Mouse (Mus musculus): ENCODE measurements at regions not wholly inside any gene's neighbourhood (a gene's known extent, or its start where the extent isn't known, plus 50 kb on each side); places are given as distances from the start of the nearest gene placed in this dataset.

- H3K36me3 ChIP-seq, result no peaks in the 10 kb centered on the region
- H3K4me3 ChIP-seq (replicated peaks), result no peak overlapping the region
Observed at GRCm38 (mm10) chr6:93478521-93478920, 535.2 kb upstream of the Adamts9 start.

DNA sequence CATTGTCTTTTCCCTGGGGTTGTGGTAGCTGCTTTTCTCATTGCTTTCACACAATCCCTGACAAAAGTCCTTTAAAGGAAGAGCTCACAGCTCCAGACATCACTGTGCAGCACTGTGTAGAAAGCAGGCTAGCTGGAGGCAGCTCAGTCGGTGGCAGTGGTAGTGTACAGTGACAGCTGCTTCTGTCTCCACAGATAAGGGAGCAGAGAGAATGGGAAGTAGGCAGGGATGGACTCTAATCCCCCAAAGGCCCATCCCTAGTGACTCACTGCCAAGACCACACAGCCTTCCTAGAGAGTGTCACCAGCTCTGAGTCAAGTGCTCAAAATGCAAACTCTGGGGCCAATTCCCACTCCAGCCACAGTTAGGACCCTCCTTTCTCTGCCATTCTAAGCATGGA, 531.7 kb upstream of the Adamts9 start:
- Histone ChIP-seq H3K4me3 (replicated peaks) (no peak overlapping the region), H3K9me3 (no peaks in the 10 kb centered on the region), H3K4me2 (replicated peaks) (no peak overlapping the region), H3K27me3 (no peaks in the 10 kb centered on the region), H3K36me3 (no peaks in the 10 kb centered on the region), H3K27ac (no peak overlapping the region), H3K4me1 (replicated peaks) (peaks cover 11% of the 10 kb centered on the region; the same call in 1 of the 2 replicates), H3K9ac (replicated peaks) (no peak overlapping the region)
- ATAC-seq, result no peak
- 13% methylated on average over 1 of the region's 1 CpGs for WGBS

More at GRCm38 (mm10) chr6:93478521-93478920, 535.2 kb upstream of the Adamts9 start:
- H3K4me1 ChIP-seq (replicated peaks), result peaks cover 6% of the 10 kb centered on the region; the same call in 1 of the 2 replicates
- H3K27ac ChIP-seq, result no peak overlapping the region
- H3K27me3 ChIP-seq, result no peaks in the 10 kb centered on the region
- H3K9ac ChIP-seq (replicated peaks), result no peak overlapping the region
- 67% methylated on average over 2 of the region's 2 CpGs for WGBS
- H3K9me3 ChIP-seq, result no peaks in the 10 kb centered on the region
- no peak for ATAC-seq
- H3K4me2 ChIP-seq (replicated peaks), result no peak overlapping the region

DNA sequence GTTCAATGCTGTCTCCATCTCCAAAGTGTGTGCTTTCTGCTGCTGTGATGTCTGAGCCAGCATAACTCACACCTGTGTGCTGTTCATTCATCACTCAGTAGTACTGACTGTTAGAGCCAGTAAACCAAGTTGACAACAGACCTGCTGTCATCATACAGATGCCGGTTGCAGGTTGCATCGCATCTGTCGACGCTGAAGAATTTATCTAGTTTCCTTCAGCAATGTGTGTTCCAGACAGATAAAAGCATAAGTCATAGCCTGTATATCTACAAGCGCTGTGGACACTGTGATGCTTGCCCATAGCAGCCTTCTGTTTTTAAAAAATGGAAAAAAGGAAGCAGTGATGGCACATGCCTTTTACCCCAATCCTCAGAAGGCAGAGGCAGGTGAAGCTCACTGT, 524.6 kb upstream of the Adamts9 start:
- H3K27ac ChIP-seq, result no peak overlapping the region
- no peaks in the 10 kb centered on the region for H3K36me3 ChIP-seq
- H3K9ac ChIP-seq (replicated peaks), result no peak overlapping the region
- 0 out of 2 replicates have a peak, but pooled peaks cover 5% of the 10 kb centered on the region for H3K4me1 ChIP-seq (replicated peaks)
- no peak overlapping the region for H3K4me2 ChIP-seq (replicated peaks)
- no peak overlapping the region for H3K4me3 ChIP-seq (replicated peaks)
- ATAC-seq, result no peak
- WGBS, result 95% methylated on average over 5 of the region's 5 CpGs
- no peaks in the 10 kb centered on the region for H3K9me3 ChIP-seq
- no peaks in the 10 kb centered on the region for H3K27me3 ChIP-seq

- no peak overlapping the region for H3K9ac ChIP-seq (replicated peaks)
- ATAC-seq, result no peak
- H3K27me3 ChIP-seq, result no peaks in the 10 kb centered on the region
- no peaks in the 10 kb centered on the region for H3K9me3 ChIP-seq
- H3K4me1 ChIP-seq (replicated peaks), result 0 out of 2 replicates have a peak, but pooled peaks cover 5% of the 10 kb centered on the region
- H3K27ac ChIP-seq, result no peak overlapping the region
- H3K4me2 ChIP-seq (replicated peaks), result no peak overlapping the region
- whole genome bisulfite sequencing, result 85% methylated on average over 4 of the region's 4 CpGs
- no peak overlapping the region for H3K4me3 ChIP-seq (replicated peaks)
- H3K36me3 ChIP-seq, result no peaks in the 10 kb centered on the region
Observed at GRCm38 (mm10) chr6:93462861-93463260, 519.6 kb upstream of the Adamts9 start.

DNA sequence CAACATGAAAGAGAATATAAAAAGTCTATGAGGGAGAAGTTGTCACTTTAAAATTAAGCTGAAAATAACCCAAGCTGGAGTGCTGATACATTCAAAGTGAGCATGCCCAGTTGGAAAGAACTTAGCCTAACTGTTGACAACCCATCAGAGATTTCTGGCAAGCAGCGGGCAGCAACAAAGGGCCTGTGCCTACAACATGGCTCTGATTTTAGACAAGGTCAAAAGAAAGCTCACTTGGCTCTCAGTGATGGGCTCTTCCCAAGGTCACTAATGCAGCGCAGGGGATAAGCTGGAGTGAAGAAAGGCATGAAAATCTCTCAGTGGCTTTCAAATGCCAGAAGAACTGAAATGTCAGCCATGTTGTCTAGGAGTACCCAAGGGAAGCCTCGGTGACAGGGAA, 518.1 kb upstream of the Adamts9 start:
- Histone ChIP-seq H3K27me3 (no peaks in the 10 kb centered on the region), H3K9ac (replicated peaks) (no peak overlapping the region), H3K36me3 (no peaks in the 10 kb centered on the region), H3K4me1 (replicated peaks) (0 out of 2 replicates have a peak, but pooled peaks cover 5% of the 10 kb centered on the region), H3K27ac (no peak overlapping the region), H3K9me3 (no peaks in the 10 kb centered on the region), H3K4me2 (replicated peaks) (no peak overlapping the region), H3K4me3 (replicated peaks) (no peak overlapping the region)
- 74% methylated on average over 3 of the region's 3 CpGs for WGBS
- no peak for ATAC-seq

- Histone ChIP-seq H3K4me1 (replicated peaks) (0 out of 2 replicates have a peak, but pooled peaks cover 2% of the 10 kb centered on the region), H3K36me3 (no peaks in the 10 kb centered on the region), H3K4me3 (replicated peaks) (no peak overlapping the region), H3K4me2 (replicated peaks) (no peak overlapping the region), H3K27ac (no peak overlapping the region), H3K9me3 (no peaks in the 10 kb centered on the region), H3K27me3 (no peaks in the 10 kb centered on the region), H3K9ac (replicated peaks) (no peak overlapping the region)
- no peak for ATAC-seq
- WGBS, result 51% methylated on average over 4 of the region's 4 CpGs
Observed at GRCm38 (mm10) chr6:93457613-93458012, 514.3 kb upstream of the Adamts9 start.

DNA sequence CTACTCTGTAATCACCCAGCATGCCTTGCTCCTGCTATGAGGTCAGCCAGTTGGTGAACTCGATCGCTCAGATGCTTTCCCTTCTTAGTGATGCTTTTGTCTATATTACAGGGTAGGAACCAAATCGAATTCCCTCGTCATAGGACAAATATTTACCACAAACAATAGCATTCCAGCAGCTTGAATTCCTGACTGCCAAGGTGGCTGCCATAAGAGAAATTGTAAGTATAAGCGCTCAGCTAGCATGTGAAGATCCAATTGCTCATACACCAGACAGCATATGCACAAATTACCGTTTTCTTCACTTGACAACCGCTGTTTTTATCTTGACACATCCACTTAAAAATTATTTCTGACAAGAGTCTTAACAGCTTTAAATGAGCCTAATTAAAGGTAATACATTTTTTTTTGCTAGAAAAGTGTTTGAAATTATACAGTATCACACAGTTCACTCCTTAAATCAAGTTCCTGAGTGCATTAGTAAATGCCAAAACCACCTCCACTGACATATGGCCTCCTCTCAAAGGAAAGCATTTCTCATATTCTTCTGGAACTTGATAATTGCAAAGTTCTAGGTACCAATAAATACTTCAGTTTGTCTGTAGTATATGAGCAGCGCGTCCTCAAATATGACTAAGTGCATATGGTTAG, 513.2 kb upstream of the Adamts9 start:
- no peak for ATAC-seq
- Histone ChIP-seq H3K4me3 (replicated peaks) (no peak overlapping the region), H3K27me3 (no peaks in the 10 kb centered on the region), H3K4me1 (replicated peaks) (no peaks in the 10 kb centered on the region), H3K9ac (replicated peaks) (no peak overlapping the region), H3K27ac (no peak overlapping the region), H3K4me2 (replicated peaks) (no peak overlapping the region), H3K9me3 (no peaks in the 10 kb centered on the region), H3K36me3 (no peaks in the 10 kb centered on the region)
- WGBS, result 88% methylated on average over 9 of the region's 9 CpGs

DNA sequence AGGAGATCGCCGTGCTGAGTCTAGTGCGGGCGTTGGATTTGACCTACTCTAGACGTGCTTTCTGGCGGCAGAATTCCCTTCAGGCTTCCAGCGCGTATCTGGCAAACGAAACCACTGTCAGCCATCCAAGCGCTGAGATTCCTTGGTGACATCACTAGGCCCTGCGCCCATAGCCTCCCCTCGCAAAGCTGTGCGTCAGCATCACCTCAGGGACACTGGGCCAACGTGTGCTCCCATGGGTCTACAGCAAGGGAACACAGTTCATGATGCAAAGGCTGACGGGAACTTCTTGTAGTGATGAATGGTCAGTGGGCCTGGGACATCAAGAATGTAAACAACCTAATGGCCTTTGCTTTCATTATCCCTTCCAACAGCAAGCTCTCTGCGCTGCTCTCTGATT, 502.3 kb upstream of the Adamts9 start:
- Histone ChIP-seq H3K27ac (no peak overlapping the region), H3K9ac (replicated peaks) (no peak overlapping the region), H3K27me3 (no peaks in the 10 kb centered on the region), H3K4me1 (replicated peaks) (peaks cover 11% of the 10 kb centered on the region), H3K36me3 (no peaks in the 10 kb centered on the region), H3K4me3 (replicated peaks) (no peak overlapping the region), H3K4me2 (replicated peaks) (no peak overlapping the region), H3K9me3 (no peaks in the 10 kb centered on the region)
- whole genome bisulfite sequencing, result 86% methylated on average over 16 of the region's 16 CpGs
- ATAC-seq, result no peak

DNA sequence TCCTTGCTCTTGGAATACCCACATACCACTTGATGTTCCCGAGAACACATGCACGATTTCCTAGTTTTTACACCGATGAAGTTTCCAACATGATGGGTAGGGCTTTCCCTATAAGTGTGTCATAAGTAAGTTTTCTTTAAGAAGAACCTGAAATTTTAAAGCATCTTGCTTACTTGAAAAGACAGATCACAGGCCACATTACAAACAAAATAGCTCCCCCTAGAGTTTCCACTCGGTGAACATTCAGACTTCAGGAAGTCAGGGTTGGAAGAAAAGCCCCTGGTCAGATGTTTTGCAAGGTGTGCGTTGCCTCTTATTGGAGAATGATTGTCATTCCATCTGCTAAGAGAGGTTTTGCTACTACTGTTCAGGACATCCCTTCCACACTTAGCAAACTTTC, 501.8 kb upstream of the Adamts9 start:
- Histone ChIP-seq H3K27me3 (no peaks in the 10 kb centered on the region), H3K9ac (replicated peaks) (no peak overlapping the region), H3K4me3 (replicated peaks) (no peak overlapping the region), H3K4me1 (replicated peaks) (peaks cover 11% of the 10 kb centered on the region), H3K4me2 (replicated peaks) (no peak overlapping the region), H3K36me3 (no peaks in the 10 kb centered on the region), H3K9me3 (no peaks in the 10 kb centered on the region), H3K27ac (no peak overlapping the region)
- ATAC-seq, result no peak
- 68% methylated on average over 5 of the region's 5 CpGs for WGBS

DNA sequence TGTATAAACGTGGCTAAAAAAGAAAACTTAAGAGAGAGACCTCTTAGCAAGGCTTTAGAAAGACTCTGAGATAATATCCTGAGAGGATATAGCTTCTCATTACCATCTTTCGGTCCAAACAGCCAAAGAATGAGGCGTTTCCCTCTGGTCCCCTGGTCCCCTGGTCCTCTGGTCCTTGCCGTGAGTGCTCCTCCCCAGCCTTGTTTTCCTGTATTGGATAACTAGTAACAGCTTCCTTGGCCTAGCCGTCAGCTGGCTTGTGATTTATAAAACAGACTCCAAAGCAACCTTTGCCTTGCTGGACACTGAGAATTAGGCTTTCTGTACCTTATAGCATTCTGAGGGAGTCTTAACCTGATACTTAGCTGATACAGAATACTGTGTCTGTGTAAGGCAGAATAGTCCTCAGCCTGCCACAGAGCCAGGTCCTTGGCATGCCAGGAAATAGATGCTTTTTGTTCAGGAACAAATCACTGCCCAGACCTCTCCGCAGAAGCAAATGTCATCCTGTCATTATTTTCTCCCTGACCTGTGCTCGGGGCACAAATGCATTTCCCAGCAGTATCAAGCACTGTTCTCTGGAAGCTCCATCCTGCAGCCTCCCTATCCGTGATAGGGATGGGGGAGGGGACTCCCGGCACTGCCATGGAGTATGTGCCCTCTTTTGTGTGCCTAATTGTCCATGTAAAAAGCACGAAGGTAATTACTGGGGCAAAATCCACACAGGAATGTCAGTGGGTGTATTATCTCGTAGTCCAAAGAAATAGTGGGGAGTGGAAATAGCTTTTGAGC, 500.7 kb upstream of the Adamts9 start:
- 22% methylated on average over 11 of the region's 11 CpGs for WGBS
- Histone ChIP-seq H3K27me3 (no peaks in the 10 kb centered on the region), H3K4me1 (replicated peaks) (peaks cover 11% of the 10 kb centered on the region), H3K36me3 (no peaks in the 10 kb centered on the region), H3K4me3 (replicated peaks) (no peak overlapping the region), H3K27ac (peak overlapping the region; percentile 45), H3K9ac (replicated peaks) (no peak overlapping the region), H3K9me3 (no peaks in the 10 kb centered on the region), H3K4me2 (replicated peaks) (peak overlapping the region; percentile 14; the same call in 1 of the 2 replicates)
- ATAC-seq, result peak; percentile 77

- H3K27ac ChIP-seq, result no peak overlapping the region
- no peaks in the 10 kb centered on the region for H3K9me3 ChIP-seq
- H3K4me1 ChIP-seq (replicated peaks), result no peaks in the 10 kb centered on the region
- H3K4me2 ChIP-seq (replicated peaks), result no peak overlapping the region
- no peak for ATAC-seq
- no peaks in the 10 kb centered on the region for H3K36me3 ChIP-seq
- H3K27me3 ChIP-seq, result no peaks in the 10 kb centered on the region
- no peak overlapping the region for H3K9ac ChIP-seq (replicated peaks)
- H3K4me3 ChIP-seq (replicated peaks), result no peak overlapping the region
- WGBS, result 74% methylated on average over 1 of the region's 1 CpGs
Observed at GRCm38 (mm10) chr6:93433446-93433845, 490.2 kb upstream of the Adamts9 start.

- ATAC-seq, result no peak
- Histone ChIP-seq H3K27me3 (no peaks in the 10 kb centered on the region), H3K36me3 (no peaks in the 10 kb centered on the region), H3K4me3 (replicated peaks) (no peak overlapping the region), H3K4me2 (replicated peaks) (no peak overlapping the region), H3K4me1 (replicated peaks) (no peaks in the 10 kb centered on the region), H3K9me3 (no peaks in the 10 kb centered on the region), H3K27ac (no peak overlapping the region), H3K9ac (replicated peaks) (no peak overlapping the region)
- 81% methylated on average over 1 of the region's 1 CpGs for WGBS
Observed at GRCm38 (mm10) chr6:93426141-93426540, 482.8 kb upstream of the Adamts9 start.

Measured in midbrain, embryonic 13.5 days (tissue).